Mouse (Mus musculus) cerebellum, postnatal 25 days (tissue): ENCODE results near the gene Msi2.

ENCODE experiments used
- DNase-seq, 2 experiments: peaks; one replicate each; pipeline ENCODE4 v3.0.0; 2021; ENCODE audit warnings: mixed read lengths in 2 of 2

Gene Msi2

GRCm38 (mm10) chr11:88585171-88585632 is 133.1 kb downstream of the Msi2 start:
- peak in 1 of 2 experiments; percentile 44 for DNase-seq

GRCm38 (mm10) chr11:88583866-88584265 is 134.4 kb downstream of the Msi2 start:
- no peak for DNase-seq

GRCm38 (mm10) chr11:88583259-88583833 is 135.0 kb downstream of the Msi2 start:
- DNase-seq = no peak

- DNase-seq = no peak
Measured at GRCm38 (mm10) chr11:88582781-88583180, 135.5 kb downstream of the Msi2 start.

GRCm38 (mm10) chr11:88582021-88582707 is 136.1 kb downstream of the Msi2 start:
- no peak for DNase-seq

- DNase-seq = no peak
Measured at GRCm38 (mm10) chr11:88581375-88581774, 136.9 kb downstream of the Msi2 start.

GRCm38 (mm10) chr11:88578700-88579099 is 139.6 kb downstream of the Msi2 start:
- no peak for DNase-seq

- DNase-seq = no peak
Measured at GRCm38 (mm10) chr11:88577076-88577475, 141.2 kb downstream of the Msi2 start.

- DNase-seq = no peak
Measured at GRCm38 (mm10) chr11:88576233-88576998, 141.9 kb downstream of the Msi2 start.

GRCm38 (mm10) chr11:88574575-88575360 is 143.5 kb downstream of the Msi2 start:
- DNase-seq = no peak

GRCm38 (mm10) chr11:88573013-88573412 is 145.3 kb downstream of the Msi2 start:
- no peak for DNase-seq

- no peak for DNase-seq
Measured at GRCm38 (mm10) chr11:88572461-88572860, 145.9 kb downstream of the Msi2 start.

GRCm38 (mm10) chr11:88570715-88571202 is 147.6 kb downstream of the Msi2 start:
- peak in 1 of 2 experiments; percentile 32 for DNase-seq

- DNase-seq = no peak
Measured at GRCm38 (mm10) chr11:88566613-88567606, 151.4 kb downstream of the Msi2 start.

GRCm38 (mm10) chr11:88564810-88565209 is 153.5 kb downstream of the Msi2 start:
- DNase-seq = peak; percentile 56 to 57

GRCm38 (mm10) chr11:88564363-88564762 is 153.9 kb downstream of the Msi2 start:
- no peak for DNase-seq

GRCm38 (mm10) chr11:88561191-88561590 is 157.1 kb downstream of the Msi2 start:
- DNase-seq = no peak

- no peak for DNase-seq
Measured at GRCm38 (mm10) chr11:88560634-88561033, 157.7 kb downstream of the Msi2 start.

GRCm38 (mm10) chr11:88559365-88559970 is 158.8 kb downstream of the Msi2 start:
- DNase-seq = no peak

- DNase-seq = no peak
Measured at GRCm38 (mm10) chr11:88558731-88559130, 159.6 kb downstream of the Msi2 start.
